Mouse (Mus musculus): ENCODE data around the gene Myl3.

- TF ChIP-seq CTCF (IDR thresholded peaks at IDR 0.05; ENCODE audit: extremely low read depth, insufficient read depth, insufficient read length, insufficient replicate concordance), result no peak
- TF ChIP-seq POLR2A (IDR thresholded peaks at IDR 0.05; ENCODE audit: low read depth, low read length), result no peak
Measured at GRCm38 (mm10) chr9:110779242-110779913, 37.7 kb downstream of the Myl3 start.

Measured in spleen, adult 2 months (tissue).